Mouse (Mus musculus): ENCODE measurements around the gene Gm49340.

DNA sequence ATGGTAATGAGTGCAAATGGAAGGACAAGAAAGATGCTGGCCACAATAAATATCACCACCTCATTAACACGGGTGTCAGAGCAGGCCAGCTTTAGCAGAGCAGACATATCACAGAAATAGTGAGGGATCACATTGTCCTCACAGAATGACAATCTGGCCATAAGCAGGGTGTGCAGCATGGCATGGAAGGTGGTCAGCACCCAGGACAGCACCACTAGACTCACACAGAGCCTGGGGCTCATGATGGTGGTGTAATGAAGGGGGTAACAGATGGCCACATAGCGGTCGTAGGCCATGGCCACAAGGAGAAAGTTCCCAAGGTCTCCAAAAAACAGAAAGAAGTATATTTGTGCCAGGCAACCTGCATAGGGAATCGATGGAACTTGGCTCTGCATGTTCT lies 65.8 kb downstream of the Gm49340 start:
- TF ChIP-seq POLR2A (IDR thresholded peaks at IDR 0.05; ENCODE audit: low read depth, low read length): no peak
- TF ChIP-seq CTCF (conservative IDR thresholded peaks at IDR 0.05; ENCODE audit: insufficient read depth, insufficient read length, low read depth, low read length): no peak

Measured in kidney, adult 2 months (tissue).